Mouse (Mus musculus): ENCODE results near the gene Galntl5. TPM values are rescaled to one million over a fixed set of nuclear protein-coding genes. Genes with fewer than 3 reads are reported as not detected.
"Not testable (repeated sequence)": the region's sequence is repeated elsewhere in the genome, so short reads cannot be mapped to it uniquely, and the experiment has no call there.

The Galntl5 gene
- polyA plus RNA-seq, 1 experiment: not detected

- Histone ChIP-seq H3K4me3 (ENCODE audit: low read depth, low read length) (no peak overlapping the region), H3K9ac (ENCODE audit: low read depth, poor library complexity, severe bottlenecking) (no peak overlapping the region), H3K27ac (ENCODE audit: insufficient read depth, low read length) (no peak overlapping the region), H3K36me3 (ENCODE audit: control insufficient read depth, insufficient read depth, low read length, poor library complexity, severe bottlenecking) (no peaks in the 10 kb centered on the region), H3K4me1 (ENCODE audit: control insufficient read depth, insufficient read depth, low read length) (no peaks in the 10 kb centered on the region), H3K27me3 (ENCODE audit: control insufficient read depth, insufficient read depth, low read length, poor library complexity, severe bottlenecking) (no peaks in the 10 kb centered on the region), H3K9me3 (replicated peaks; ENCODE audit: control insufficient read depth, insufficient read depth, low read length, poor library complexity, severe bottlenecking) (no peaks in the 10 kb centered on the region)
- TF ChIP-seq EP300 (IDR thresholded peaks at IDR 0.05; ENCODE audit: insufficient read depth, low read depth, low read length) (no peak), CTCF (IDR thresholded peaks at IDR 0.05; ENCODE audit: low read depth, low read length) (no peak), POLR2A (IDR thresholded peaks at IDR 0.05; ENCODE audit: insufficient read depth, low read length) (no peak)
Measured at GRCm38 (mm10) chr5:25165102-25165788, 16.0 kb upstream of the Galntl5 start.

- Histone ChIP-seq H3K4me3 (ENCODE audit: low read depth, low read length) (no peak overlapping the region), H3K4me1 (ENCODE audit: control insufficient read depth, insufficient read depth, low read length) (no peaks in the 10 kb centered on the region), H3K9ac (ENCODE audit: low read depth, poor library complexity, severe bottlenecking) (no peak overlapping the region), H3K36me3 (ENCODE audit: control insufficient read depth, insufficient read depth, low read length, poor library complexity, severe bottlenecking) (no peaks in the 10 kb centered on the region), H3K9me3 (replicated peaks; ENCODE audit: control insufficient read depth, insufficient read depth, low read length, poor library complexity, severe bottlenecking) (no peaks in the 10 kb centered on the region), H3K27me3 (ENCODE audit: control insufficient read depth, insufficient read depth, low read length, poor library complexity, severe bottlenecking) (no peaks in the 10 kb centered on the region), H3K27ac (ENCODE audit: insufficient read depth, low read length) (no peak overlapping the region)
- no peak for TF ChIP-seq EP300 (IDR thresholded peaks at IDR 0.05; ENCODE audit: insufficient read depth, low read depth, low read length)
- no peak for TF ChIP-seq CTCF (IDR thresholded peaks at IDR 0.05; ENCODE audit: low read depth, low read length)
- no peak for TF ChIP-seq POLR2A (IDR thresholded peaks at IDR 0.05; ENCODE audit: insufficient read depth, low read length)
Measured at GRCm38 (mm10) chr5:25165789-25166135, 15.5 kb upstream of the Galntl5 start.

DNA sequence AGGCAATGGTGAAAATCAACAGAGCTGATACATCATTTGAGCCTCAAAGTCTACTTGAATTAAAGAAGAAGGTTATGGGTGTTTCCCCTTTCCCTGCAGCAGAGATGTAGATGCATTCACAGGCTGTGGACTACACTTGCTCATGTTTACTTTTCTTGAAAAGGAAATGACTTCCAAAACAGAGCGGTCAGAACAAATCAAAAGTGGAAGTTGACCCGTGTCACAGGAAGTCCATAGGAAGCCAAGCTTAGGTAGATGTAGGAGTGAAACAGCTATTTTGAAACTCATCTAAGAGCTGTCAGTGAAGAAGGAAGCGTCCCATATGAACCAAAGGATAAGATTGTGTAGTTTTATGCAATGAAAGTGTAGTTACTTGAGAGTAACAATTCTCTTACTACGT lies 14.6 kb upstream of the Galntl5 start:
- Histone ChIP-seq H3K36me3 (ENCODE audit: control insufficient read depth, insufficient read depth, low read length, poor library complexity, severe bottlenecking) (no peaks in the 10 kb centered on the region), H3K9me3 (replicated peaks; ENCODE audit: control insufficient read depth, insufficient read depth, low read length, poor library complexity, severe bottlenecking) (no peaks in the 10 kb centered on the region), H3K27me3 (ENCODE audit: control insufficient read depth, insufficient read depth, low read length, poor library complexity, severe bottlenecking) (no peaks in the 10 kb centered on the region), H3K4me1 (ENCODE audit: control insufficient read depth, insufficient read depth, low read length) (no peaks in the 10 kb centered on the region), H3K9ac (ENCODE audit: low read depth, poor library complexity, severe bottlenecking) (no peak overlapping the region), H3K4me3 (ENCODE audit: low read depth, low read length) (no peak overlapping the region), H3K27ac (ENCODE audit: insufficient read depth, low read length) (no peak overlapping the region)
- TF ChIP-seq CTCF (IDR thresholded peaks at IDR 0.05; ENCODE audit: low read depth, low read length) (no peak), EP300 (IDR thresholded peaks at IDR 0.05; ENCODE audit: insufficient read depth, low read depth, low read length) (no peak), POLR2A (IDR thresholded peaks at IDR 0.05; ENCODE audit: insufficient read depth, low read length) (no peak)

DNA sequence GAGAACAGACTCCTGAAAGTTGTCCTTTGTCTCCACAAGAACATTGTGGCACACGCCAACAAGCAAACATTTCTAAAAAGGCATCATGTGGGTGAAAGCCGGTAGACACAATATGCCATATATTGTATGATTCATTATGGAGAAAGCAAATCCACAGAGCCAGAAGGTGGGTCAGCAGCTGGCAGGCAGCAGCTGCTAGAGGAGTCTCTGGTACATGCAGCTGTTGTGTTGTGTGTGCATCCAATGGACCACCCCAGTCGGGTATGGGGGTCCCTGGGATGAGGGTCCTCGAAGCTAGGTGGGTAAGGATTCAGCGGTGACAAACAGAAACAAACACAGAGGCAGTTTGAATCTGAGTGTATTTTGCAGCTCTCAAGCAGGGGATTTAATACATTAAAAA lies 3.3 kb upstream of the Galntl5 start:
- not testable (repeated sequence) for H3K27ac ChIP-seq (ENCODE audit: insufficient read depth, low read length); H3K27me3 ChIP-seq (ENCODE audit: control insufficient read depth, insufficient read depth, low read length, poor library complexity, severe bottlenecking)

DNA sequence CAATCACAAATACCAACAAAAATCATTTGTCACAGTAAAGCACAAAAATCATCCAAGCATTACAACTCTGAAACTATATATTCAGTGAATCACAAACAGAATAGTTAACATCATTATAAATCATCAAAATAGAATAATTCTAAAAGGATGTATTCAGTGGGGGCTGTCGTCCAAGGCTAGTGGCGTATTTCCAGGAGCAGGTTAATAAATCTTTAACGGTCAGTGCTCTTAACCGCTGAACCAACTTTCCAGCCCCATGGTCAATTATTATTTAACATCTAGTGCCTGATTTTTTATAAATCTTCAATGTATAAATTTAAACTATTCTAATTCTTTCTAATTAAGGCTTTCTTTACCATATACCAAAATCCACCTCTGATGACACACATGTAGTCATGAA lies 2.7 kb upstream of the Galntl5 start:
- H3K4me3 ChIP-seq (ENCODE audit: low read depth, low read length); H3K36me3 ChIP-seq (ENCODE audit: control insufficient read depth, insufficient read depth, low read length, poor library complexity, severe bottlenecking); H3K9ac ChIP-seq (ENCODE audit: low read depth, poor library complexity, severe bottlenecking); H3K4me1 ChIP-seq (ENCODE audit: control insufficient read depth, insufficient read depth, low read length); H3K27me3 ChIP-seq (ENCODE audit: control insufficient read depth, insufficient read depth, low read length, poor library complexity, severe bottlenecking); H3K27ac ChIP-seq (ENCODE audit: insufficient read depth, low read length); H3K9me3 ChIP-seq (replicated peaks; ENCODE audit: control insufficient read depth, insufficient read depth, low read length, poor library complexity, severe bottlenecking): not testable (repeated sequence)

More for the DNA sequence above, 3.3 kb upstream of the Galntl5 start:
- not testable (repeated sequence) for H3K9me3 ChIP-seq (replicated peaks; ENCODE audit: control insufficient read depth, insufficient read depth, low read length, poor library complexity, severe bottlenecking); H3K9ac ChIP-seq (ENCODE audit: low read depth, poor library complexity, severe bottlenecking); H3K4me1 ChIP-seq (ENCODE audit: control insufficient read depth, insufficient read depth, low read length); H3K4me3 ChIP-seq (ENCODE audit: low read depth, low read length); H3K36me3 ChIP-seq (ENCODE audit: control insufficient read depth, insufficient read depth, low read length, poor library complexity, severe bottlenecking)

DNA sequence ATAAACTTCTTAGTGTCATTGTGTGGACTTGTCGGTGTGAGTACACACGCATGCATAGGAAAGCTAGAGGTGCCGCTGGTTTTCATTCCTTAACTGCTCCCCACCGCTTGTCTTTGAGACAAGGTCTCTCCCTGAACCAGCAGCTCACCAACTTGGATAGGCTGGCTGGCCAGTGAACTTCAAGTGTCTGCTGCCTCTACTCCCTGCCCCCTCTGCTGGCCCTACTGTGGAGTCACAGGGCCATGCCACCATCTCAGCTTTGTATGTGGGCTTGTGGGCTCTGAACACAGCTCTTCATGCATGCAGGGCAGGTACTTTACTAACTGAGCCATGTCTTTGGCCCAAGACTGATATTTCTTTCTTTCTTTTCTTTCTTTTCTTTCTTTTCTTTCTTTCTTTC lies 2.0 kb upstream of the Galntl5 start:
- Histone ChIP-seq H3K27me3 (ENCODE audit: control insufficient read depth, insufficient read depth, low read length, poor library complexity, severe bottlenecking) (no peaks in the 10 kb centered on the region), H3K27ac (ENCODE audit: insufficient read depth, low read length) (no peak overlapping the region), H3K4me3 (ENCODE audit: low read depth, low read length) (no peak overlapping the region), H3K9me3 (replicated peaks; ENCODE audit: control insufficient read depth, insufficient read depth, low read length, poor library complexity, severe bottlenecking) (no peaks in the 10 kb centered on the region), H3K36me3 (ENCODE audit: control insufficient read depth, insufficient read depth, low read length, poor library complexity, severe bottlenecking) (no peaks in the 10 kb centered on the region), H3K9ac (ENCODE audit: low read depth, poor library complexity, severe bottlenecking) (no peak overlapping the region), H3K4me1 (ENCODE audit: control insufficient read depth, insufficient read depth, low read length) (no peaks in the 10 kb centered on the region)
- TF ChIP-seq POLR2A (IDR thresholded peaks at IDR 0.05; ENCODE audit: insufficient read depth, low read length) (no peak), EP300 (IDR thresholded peaks at IDR 0.05; ENCODE audit: insufficient read depth, low read depth, low read length) (no peak), CTCF (IDR thresholded peaks at IDR 0.05; ENCODE audit: low read depth, low read length) (peak; percentile 36)
